Mouse (Mus musculus) hematopoietic stem cell, adult 5-6 weeks (primary cell): ENCODE measurements around the gene Slc25a43. TPM values are rescaled to one million over a fixed set of nuclear protein-coding genes. Genes with fewer than 3 reads are reported as not detected.

Experiments
- ATAC-seq, 2 experiments: fragments of 125-278 bp in 1 of 2; replicated peaks in 1 of 2; 2 replicates each; pipeline ENCODE4 v1.8.0; 2016 to 2017; ENCODE audit warnings: inconsistent platforms in 2 of 2, mild to moderate bottlenecking in 2 of 2, moderate number of reproducible peaks in 2 of 2, low read depth in 1 of 2, moderate TSS enrichment in 1 of 2; ENCODE audit not compliant: low FRiP score in 2 of 2, poor library complexity in 2 of 2, severe bottlenecking in 2 of 2, insufficient read depth in 1 of 2, low TSS enrichment in 1 of 2
- total RNA-seq: library from RNA; stranded (forward); fragments of 172-1452, 232-1000 nt; gene quantifications from 2 replicates; pipeline ENCODE4 v1.2.3, GENCODE M21; 2017

Slc25a43 gene
- total RNA-seq, 1 experiment from 2014 or later: 2.2 TPM

GRCm38 (mm10) chrX:36814161-36814836 is 70.8 kb downstream of the Slc25a43 start:
- no peak for ATAC-seq

- no peak for ATAC-seq
Measured at GRCm38 (mm10) chrX:36815022-36815421, 71.6 kb downstream of the Slc25a43 start.

DNA sequence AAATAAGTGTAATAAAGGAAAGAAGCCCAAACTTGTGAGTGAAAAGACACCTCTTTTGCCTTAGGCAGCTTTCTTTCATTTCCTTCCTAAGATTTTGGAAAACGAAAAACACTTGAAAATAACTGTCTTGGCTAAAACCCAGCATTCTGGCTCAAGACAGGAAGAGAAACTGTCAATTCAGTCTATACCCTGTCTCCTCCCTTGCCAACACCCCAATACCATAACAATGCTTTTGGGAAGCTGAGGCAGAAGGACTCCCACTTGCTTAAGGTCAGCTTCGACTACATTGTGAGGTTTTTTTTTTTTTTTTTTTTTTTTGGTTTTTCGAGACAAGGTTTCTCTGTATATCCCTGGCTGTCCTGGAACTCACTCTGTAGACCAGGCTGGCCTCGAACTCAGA is 72.0 kb downstream of the Slc25a43 start:
- ATAC-seq: no peak

GRCm38 (mm10) chrX:36816368-36816899 is 73.0 kb downstream of the Slc25a43 start:
- no peak for ATAC-seq

DNA sequence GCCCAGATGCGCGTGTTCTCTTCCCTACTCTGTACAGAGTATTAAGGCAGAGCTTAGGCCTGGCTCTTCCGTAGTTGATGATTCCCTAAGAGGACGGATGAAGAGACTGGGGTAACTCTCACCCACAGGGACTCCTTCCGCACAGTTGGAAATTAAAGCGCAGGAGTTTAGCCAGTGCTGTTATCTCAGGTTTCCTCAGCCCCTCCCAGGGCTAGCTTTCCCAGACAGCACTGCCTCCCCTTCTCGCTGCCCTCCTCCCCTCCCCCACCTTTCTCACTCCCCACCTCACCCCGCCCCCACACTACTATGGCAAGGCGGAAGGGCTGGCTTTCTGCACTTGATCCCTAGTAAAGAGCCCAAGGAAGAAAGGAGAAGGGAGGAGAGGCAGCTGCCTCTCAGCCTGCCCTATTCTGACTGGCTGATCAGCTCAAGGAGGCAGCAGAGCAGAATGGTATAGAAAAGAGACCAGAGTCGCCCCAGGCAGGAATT is 73.5 kb downstream of the Slc25a43 start:
- no peak for ATAC-seq

GRCm38 (mm10) chrX:36819575-36819974 is 76.1 kb downstream of the Slc25a43 start:
- ATAC-seq: no peak

- peak; percentile 53 to 65; a peak in 2 of 4 replicates for ATAC-seq
Measured at GRCm38 (mm10) chrX:36820201-36820600, 76.7 kb downstream of the Slc25a43 start.

DNA sequence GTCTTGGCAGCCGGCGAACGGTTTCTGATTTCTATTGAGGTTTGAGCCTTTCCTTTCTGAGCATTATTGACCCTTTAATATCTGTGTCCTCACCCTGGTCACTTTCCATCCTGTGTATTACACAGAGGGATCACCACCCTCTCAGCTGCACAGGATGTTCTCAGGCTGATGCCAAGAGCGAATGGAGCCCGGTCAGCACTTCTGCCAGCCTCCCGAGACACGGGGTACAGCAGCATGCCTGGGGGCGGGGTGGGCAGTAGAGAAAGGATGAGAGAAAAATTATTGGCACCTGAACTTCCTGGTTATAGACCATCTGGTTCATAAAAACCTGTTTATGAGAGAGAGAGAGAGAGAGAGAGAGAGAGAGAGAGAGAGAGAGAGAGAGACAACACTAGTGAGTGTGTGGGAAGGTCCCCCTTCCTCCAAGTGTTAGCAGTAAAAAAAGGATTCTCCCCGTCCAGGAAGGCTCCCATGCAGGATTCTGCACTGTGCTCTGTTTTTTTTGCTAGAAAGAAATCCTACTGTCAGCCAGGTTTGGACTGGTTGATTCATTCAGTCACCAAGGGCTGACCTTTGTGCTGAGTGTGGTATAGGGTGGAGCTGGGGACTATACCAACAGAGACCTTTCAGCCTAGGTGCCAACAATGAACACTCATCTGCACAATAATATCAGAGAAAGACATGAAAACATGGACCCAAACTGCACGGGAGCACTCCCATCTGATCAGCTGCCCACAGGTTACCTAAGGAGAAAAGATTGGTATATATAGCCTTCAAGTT is 80.7 kb downstream of the Slc25a43 start:
- no peak for ATAC-seq

- ATAC-seq: no peak
Measured at GRCm38 (mm10) chrX:36825032-36825431, 81.6 kb downstream of the Slc25a43 start.

Other genes starting within 250 kb of the Slc25a43 start
- 83.2 and 101 TPM in 2 replicates for gene Pgrmc1, start 145.5 kb upstream of the Slc25a43 start, total RNA-seq
- gene Akap17b, start 98.3 kb upstream of the Slc25a43 start, total RNA-seq: 10.7 and 12.1 TPM in 2 replicates
- 527 and 620 TPM in 2 replicates for gene Slc25a5, start 52.0 kb downstream of the Slc25a43 start, total RNA-seq
- gene Ube2a, start 130.2 kb downstream of the Slc25a43 start, total RNA-seq: 10.0 and 12.4 TPM in 2 replicates
- gene C330007P06Rik, start 130.5 kb downstream of the Slc25a43 start, total RNA-seq: 72.4 and 76.5 TPM in 2 replicates
- 9.9 and 11.6 TPM in 2 replicates for gene Nkrf, start 159.2 kb downstream of the Slc25a43 start, total RNA-seq
- gene Sept6, start 248.1 kb downstream of the Slc25a43 start, total RNA-seq: 120 and 122 TPM in 2 replicates